Mouse (Mus musculus): ENCODE results near the gene Srbd1. TPM values are rescaled to one million over a fixed set of nuclear protein-coding genes. Genes with fewer than 3 reads are reported as not detected.

Gene Srbd1
- polyA plus RNA-seq, 1 experiment from 2014 or later: 6.7 TPM

- WGBS: 56% methylated on average over 2 of the region's 2 CpGs
- H3K27me3 ChIP-seq (ENCODE audit: control insufficient read depth, insufficient read depth, low read length): no peaks in the 10 kb centered on the region
- no peak overlapping the region for H3K27ac ChIP-seq (replicated peaks in 1 of 2; ENCODE audit: control insufficient read depth in 1 of 2, insufficient read depth in 1 of 2, low read depth in 2 of 2, low read length in 2 of 2)
- H3K9me3 ChIP-seq (ENCODE audit: control insufficient read depth, low read length): peaks cover 6% of the 10 kb centered on the region; the same call in 1 of the 2 replicates
- no peak for ATAC-seq (ENCODE audit: insufficient number of reproducible peaks, insufficient read depth, low FRiP score, low read depth)
- no peak overlapping the region for H3K4me2 ChIP-seq (ENCODE audit: low read length)
- no peak overlapping the region for H3K9ac ChIP-seq (ENCODE audit: low read length)
- H3K4me1 ChIP-seq (ENCODE audit: control insufficient read depth in 2 of 2, insufficient read depth in 2 of 2, low read length in 2 of 2): peaks cover 14 to 24% of the 10 kb centered on the region in 2 experiments
- no peaks in the 10 kb centered on the region for H3K36me3 ChIP-seq (ENCODE audit: control insufficient read depth, insufficient read depth, low read length)
- no peak overlapping the region for H3K4me3 ChIP-seq (ENCODE audit: control insufficient read depth in 1 of 2, insufficient read depth in 1 of 2, low read depth in 1 of 2, low read length in 2 of 2)
Measured at GRCm38 (mm10) chr17:85986181-85986580, 158.8 kb downstream of the Srbd1 start.

DNA sequence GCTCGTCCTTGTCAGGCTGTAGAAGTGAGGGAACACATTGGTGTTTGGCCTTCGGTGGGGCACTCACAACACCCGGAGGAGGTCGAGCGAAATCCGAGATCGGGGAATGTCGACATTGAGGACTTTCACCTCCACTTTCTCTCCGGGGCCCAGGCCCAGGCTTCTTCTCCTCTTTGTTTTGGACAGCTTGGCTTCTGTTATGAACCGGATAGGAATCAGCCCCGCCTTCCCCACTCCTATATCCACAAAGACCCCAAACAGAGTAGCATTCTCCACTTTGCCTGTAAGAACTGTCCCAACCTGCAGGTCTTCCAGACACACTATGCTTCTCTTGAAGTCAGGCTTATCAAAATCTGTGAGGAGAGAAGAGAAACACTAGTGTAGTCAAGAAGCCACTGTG lies 159.8 kb downstream of the Srbd1 start:
- H3K4me1 ChIP-seq (ENCODE audit: control insufficient read depth in 2 of 2, insufficient read depth in 2 of 2, low read length in 2 of 2): peaks cover 14 to 24% of the 10 kb centered on the region in 2 experiments
- H3K9ac ChIP-seq (ENCODE audit: low read length): no peak overlapping the region
- no peak overlapping the region for H3K27ac ChIP-seq (replicated peaks in 1 of 2; ENCODE audit: control insufficient read depth in 1 of 2, insufficient read depth in 1 of 2, low read depth in 2 of 2, low read length in 2 of 2)
- no peak overlapping the region for H3K4me2 ChIP-seq (ENCODE audit: low read length)
- ATAC-seq (ENCODE audit: insufficient number of reproducible peaks, insufficient read depth, low FRiP score, low read depth): no peak
- H3K27me3 ChIP-seq (ENCODE audit: control insufficient read depth, insufficient read depth, low read length): no peaks in the 10 kb centered on the region
- H3K4me3 ChIP-seq (ENCODE audit: control insufficient read depth in 1 of 2, insufficient read depth in 1 of 2, low read depth in 1 of 2, low read length in 2 of 2): no peak overlapping the region
- H3K36me3 ChIP-seq (ENCODE audit: control insufficient read depth, insufficient read depth, low read length): no peaks in the 10 kb centered on the region
- peaks cover 6% of the 10 kb centered on the region; the same call in 1 of the 2 replicates for H3K9me3 ChIP-seq (ENCODE audit: control insufficient read depth, low read length)
- 76% methylated on average over 11 of the region's 11 CpGs for WGBS

DNA sequence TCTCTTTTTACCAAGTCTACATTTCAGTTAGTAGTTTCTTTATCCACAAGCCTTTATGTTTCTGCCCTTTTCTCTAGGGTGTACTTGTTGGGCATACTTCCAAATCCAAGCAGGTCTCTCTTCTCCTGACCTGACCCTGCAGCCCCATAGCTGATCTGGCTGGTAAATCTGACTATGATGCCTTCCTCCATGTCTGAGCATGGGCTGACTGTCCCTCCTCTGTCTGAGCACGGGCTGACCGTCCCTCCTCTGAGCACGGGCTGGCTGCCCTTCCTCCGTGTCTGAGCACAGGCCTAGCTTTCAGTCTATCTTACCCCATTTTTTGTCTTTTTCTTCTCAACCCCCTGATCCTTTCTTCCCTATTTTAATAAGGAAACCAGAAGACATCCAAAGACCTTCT lies 162.7 kb downstream of the Srbd1 start:
- Histone ChIP-seq H3K36me3 (ENCODE audit: control insufficient read depth, insufficient read depth, low read length) (no peaks in the 10 kb centered on the region), H3K4me2 (ENCODE audit: low read length) (no peak overlapping the region), H3K9ac (ENCODE audit: low read length) (no peak overlapping the region), H3K27me3 (ENCODE audit: control insufficient read depth, insufficient read depth, low read length) (no peaks in the 10 kb centered on the region), H3K9me3 (ENCODE audit: control insufficient read depth, low read length) (peaks cover 6% of the 10 kb centered on the region; the same call in 1 of the 2 replicates), H3K4me3 (ENCODE audit: control insufficient read depth in 1 of 2, insufficient read depth in 1 of 2, low read depth in 1 of 2, low read length in 2 of 2) (no peak overlapping the region), H3K27ac (replicated peaks in 1 of 2; ENCODE audit: control insufficient read depth in 1 of 2, insufficient read depth in 1 of 2, low read depth in 2 of 2, low read length in 2 of 2) (no peak overlapping the region), H3K4me1 (ENCODE audit: control insufficient read depth in 2 of 2, insufficient read depth in 2 of 2, low read length in 2 of 2) (peaks cover 10 to 13% of the 10 kb centered on the region in 2 experiments)
- 93% methylated on average over 4 of the region's 4 CpGs for WGBS
- no peak for ATAC-seq (ENCODE audit: insufficient number of reproducible peaks, insufficient read depth, low FRiP score, low read depth)

GRCm38 (mm10) chr17:85981869-85982268 lies 163.1 kb downstream of the Srbd1 start:
- H3K4me2 ChIP-seq (ENCODE audit: low read length): no peak overlapping the region
- no peak overlapping the region for H3K9ac ChIP-seq (ENCODE audit: low read length)
- WGBS: 71% methylated on average over 3 of the region's 3 CpGs
- H3K4me3 ChIP-seq (ENCODE audit: control insufficient read depth in 1 of 2, insufficient read depth in 1 of 2, low read depth in 1 of 2, low read length in 2 of 2): no peak overlapping the region
- no peaks in the 10 kb centered on the region for H3K36me3 ChIP-seq (ENCODE audit: control insufficient read depth, insufficient read depth, low read length)
- H3K27ac ChIP-seq (replicated peaks in 1 of 2; ENCODE audit: control insufficient read depth in 1 of 2, insufficient read depth in 1 of 2, low read depth in 2 of 2, low read length in 2 of 2): no peak overlapping the region
- H3K27me3 ChIP-seq (ENCODE audit: control insufficient read depth, insufficient read depth, low read length): no peaks in the 10 kb centered on the region
- peaks cover 6 to 9% of the 10 kb centered on the region in 2 experiments for H3K4me1 ChIP-seq (ENCODE audit: control insufficient read depth in 2 of 2, insufficient read depth in 2 of 2, low read length in 2 of 2)
- no peak for ATAC-seq (ENCODE audit: insufficient number of reproducible peaks, insufficient read depth, low FRiP score, low read depth)
- H3K9me3 ChIP-seq (ENCODE audit: control insufficient read depth, low read length): peaks cover 6% of the 10 kb centered on the region; the same call in 1 of the 2 replicates

- Histone ChIP-seq H3K9ac (ENCODE audit: low read length) (no peak overlapping the region), H3K4me3 (ENCODE audit: control insufficient read depth in 1 of 2, insufficient read depth in 1 of 2, low read depth in 1 of 2, low read length in 2 of 2) (no peak overlapping the region), H3K4me2 (ENCODE audit: low read length) (no peak overlapping the region), H3K36me3 (ENCODE audit: control insufficient read depth, insufficient read depth, low read length) (no peaks in the 10 kb centered on the region), H3K27ac (replicated peaks in 1 of 2; ENCODE audit: control insufficient read depth in 1 of 2, insufficient read depth in 1 of 2, low read depth in 2 of 2, low read length in 2 of 2) (no peak overlapping the region), H3K4me1 (ENCODE audit: control insufficient read depth in 2 of 2, insufficient read depth in 2 of 2, low read length in 2 of 2) (peaks cover 0 to 3% of the 10 kb centered on the region in 2 experiments; a peak in 2 of 4 replicates), H3K27me3 (ENCODE audit: control insufficient read depth, insufficient read depth, low read length) (no peaks in the 10 kb centered on the region), H3K9me3 (ENCODE audit: control insufficient read depth, low read length) (peaks cover 6% of the 10 kb centered on the region; the same call in 1 of the 2 replicates)
- ATAC-seq (ENCODE audit: insufficient number of reproducible peaks, insufficient read depth, low FRiP score, low read depth): no peak
- WGBS: 72% methylated on average over 8 of the region's 8 CpGs
Measured at GRCm38 (mm10) chr17:85978876-85979275, 166.1 kb downstream of the Srbd1 start.

- peaks cover 0 to 3% of the 10 kb centered on the region in 2 experiments; a peak in 2 of 4 replicates for H3K4me1 ChIP-seq (ENCODE audit: control insufficient read depth in 2 of 2, insufficient read depth in 2 of 2, low read length in 2 of 2)
- no peaks in the 10 kb centered on the region for H3K9me3 ChIP-seq (ENCODE audit: control insufficient read depth, low read length)
- no peak for ATAC-seq (ENCODE audit: insufficient number of reproducible peaks, insufficient read depth, low FRiP score, low read depth)
- no peak overlapping the region for H3K4me2 ChIP-seq (ENCODE audit: low read length)
- H3K4me3 ChIP-seq (ENCODE audit: control insufficient read depth in 1 of 2, insufficient read depth in 1 of 2, low read depth in 1 of 2, low read length in 2 of 2): no peak overlapping the region
- no peak overlapping the region for H3K27ac ChIP-seq (replicated peaks in 1 of 2; ENCODE audit: control insufficient read depth in 1 of 2, insufficient read depth in 1 of 2, low read depth in 2 of 2, low read length in 2 of 2)
- H3K9ac ChIP-seq (ENCODE audit: low read length): no peak overlapping the region
- no peaks in the 10 kb centered on the region for H3K27me3 ChIP-seq (ENCODE audit: control insufficient read depth, insufficient read depth, low read length)
- 64% methylated on average over 5 of the region's 5 CpGs for WGBS
- H3K36me3 ChIP-seq (ENCODE audit: control insufficient read depth, insufficient read depth, low read length): no peaks in the 10 kb centered on the region
Measured at GRCm38 (mm10) chr17:85975077-85975476, 169.9 kb downstream of the Srbd1 start.

DNA sequence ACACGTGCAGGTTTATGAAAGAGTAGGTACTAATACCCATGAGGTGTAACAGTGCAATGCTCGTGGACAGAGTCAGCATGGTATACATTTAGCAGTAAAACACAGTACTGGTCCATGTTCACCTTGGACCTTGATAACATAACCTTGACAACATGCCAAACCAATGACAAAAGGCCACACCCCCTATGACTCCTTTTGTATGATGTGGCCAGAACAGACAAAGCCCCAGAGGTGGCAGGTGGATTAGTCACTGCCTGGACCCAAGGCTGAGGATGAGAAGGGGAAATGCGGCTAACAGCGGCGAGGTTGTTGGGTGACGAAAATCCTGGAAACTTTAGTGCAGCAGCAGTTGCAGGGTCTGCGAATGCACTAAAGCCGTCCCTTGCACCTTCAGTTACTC lies 170.4 kb downstream of the Srbd1 start:
- no peak overlapping the region for H3K9ac ChIP-seq (ENCODE audit: low read length)
- ATAC-seq (ENCODE audit: insufficient number of reproducible peaks, insufficient read depth, low FRiP score, low read depth): no peak
- H3K36me3 ChIP-seq (ENCODE audit: control insufficient read depth, insufficient read depth, low read length): no peaks in the 10 kb centered on the region
- H3K27me3 ChIP-seq (ENCODE audit: control insufficient read depth, insufficient read depth, low read length): no peaks in the 10 kb centered on the region
- no peak overlapping the region for H3K4me3 ChIP-seq (ENCODE audit: control insufficient read depth in 1 of 2, insufficient read depth in 1 of 2, low read depth in 1 of 2, low read length in 2 of 2)
- no peak overlapping the region for H3K4me2 ChIP-seq (ENCODE audit: low read length)
- H3K9me3 ChIP-seq (ENCODE audit: control insufficient read depth, low read length): no peaks in the 10 kb centered on the region
- no peak overlapping the region for H3K27ac ChIP-seq (replicated peaks in 1 of 2; ENCODE audit: control insufficient read depth in 1 of 2, insufficient read depth in 1 of 2, low read depth in 2 of 2, low read length in 2 of 2)
- peaks cover 0 to 3% of the 10 kb centered on the region in 2 experiments; a peak in 2 of 4 replicates for H3K4me1 ChIP-seq (ENCODE audit: control insufficient read depth in 2 of 2, insufficient read depth in 2 of 2, low read length in 2 of 2)
- 80% methylated on average over 8 of the region's 8 CpGs for WGBS

GRCm38 (mm10) chr17:85971120-85971519 lies 173.9 kb downstream of the Srbd1 start:
- Histone ChIP-seq H3K4me2 (ENCODE audit: low read length) (no peak overlapping the region), H3K27me3 (ENCODE audit: control insufficient read depth, insufficient read depth, low read length) (no peaks in the 10 kb centered on the region), H3K27ac (replicated peaks in 1 of 2; ENCODE audit: control insufficient read depth in 1 of 2, insufficient read depth in 1 of 2, low read depth in 2 of 2, low read length in 2 of 2) (no peak overlapping the region), H3K9me3 (ENCODE audit: control insufficient read depth, low read length) (no peaks in the 10 kb centered on the region), H3K4me3 (ENCODE audit: control insufficient read depth in 1 of 2, insufficient read depth in 1 of 2, low read depth in 1 of 2, low read length in 2 of 2) (no peak overlapping the region), H3K9ac (ENCODE audit: low read length) (no peak overlapping the region), H3K36me3 (ENCODE audit: control insufficient read depth, insufficient read depth, low read length) (no peaks in the 10 kb centered on the region), H3K4me1 (ENCODE audit: control insufficient read depth in 2 of 2, insufficient read depth in 2 of 2, low read length in 2 of 2) (peaks cover 0 to 3% of the 10 kb centered on the region in 2 experiments; a peak in 2 of 4 replicates)
- 47% methylated on average over 4 of the region's 4 CpGs for WGBS
- no peak for ATAC-seq (ENCODE audit: insufficient number of reproducible peaks, insufficient read depth, low FRiP score, low read depth)
